Mouse (Mus musculus) cortical plate, adult 2 months (tissue): ENCODE measurements around the gene Six6.

Source experiments
- CTCF ChIP-seq: fragments of 200-500 bp; IDR thresholded peaks from 2 replicates; pipeline ENCODE4 v1.5.1; 2011; ENCODE audit warnings: mild to moderate bottlenecking, control low read depth, low read length; ENCODE audit not compliant: insufficient read depth; ENCODE audit errors: extremely low read depth
- POLR2A ChIP-seq: fragments of 200-500 bp; IDR thresholded peaks from 2 replicates; pipeline ENCODE4 v1.6.1; 2011; ENCODE audit warnings: mild to moderate bottlenecking, low read length, control low read depth; ENCODE audit not compliant: insufficient read depth; ENCODE audit errors: extremely low read depth

DNA sequence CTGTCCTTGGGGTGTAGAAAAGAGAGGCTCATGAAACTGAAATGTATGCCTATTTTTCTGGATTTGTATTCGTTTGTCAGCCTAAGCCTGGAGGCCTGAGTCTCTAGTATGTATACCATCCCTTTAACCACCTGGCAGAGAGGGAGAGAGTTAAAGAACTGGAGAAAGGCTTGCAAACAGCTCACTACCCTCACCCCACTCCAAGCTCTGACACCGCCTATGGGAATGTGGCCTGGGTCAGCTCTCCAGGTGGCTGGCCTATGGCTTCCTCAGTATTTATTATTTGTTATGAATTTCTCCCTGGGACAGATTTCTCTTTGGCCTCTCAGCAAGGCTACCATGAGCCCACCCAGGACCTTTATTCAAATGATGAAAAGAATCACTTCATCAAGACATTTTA is 7.6 kb downstream of the Six6 start:
- no peak for TF ChIP-seq POLR2A
- TF ChIP-seq CTCF: no peak
